Comparison of ENCODE assay signal across 13 mouse cellular contexts in the genomic region with DNA sequence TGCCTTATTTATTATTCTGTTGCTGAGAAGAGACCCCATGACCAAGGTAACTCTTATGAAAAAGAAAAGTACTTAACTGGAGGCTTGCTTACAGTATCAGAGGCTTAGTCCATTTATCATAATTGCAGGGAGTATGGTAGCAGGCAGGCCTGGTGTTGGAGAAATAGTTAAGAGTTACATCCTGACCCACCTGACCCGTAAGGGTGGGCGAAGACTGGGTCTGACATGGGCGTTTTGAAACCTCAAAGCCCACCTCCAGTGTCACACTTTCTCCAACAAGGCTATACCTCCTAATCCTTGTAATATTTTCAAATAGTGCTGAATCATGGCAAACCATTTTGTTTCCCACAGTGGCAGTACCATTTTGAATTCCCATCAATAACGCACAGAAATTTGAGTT. TPM values are rescaled to one million over a fixed set of nuclear protein-coding genes. Genes with fewer than 3 reads are reported as not detected.
DNase-seq lines count a peak whose midpoint lies in the region; ATAC-seq and TF ChIP-seq lines count a peak whose summit lies in the region.
"Had no signal": no experiment of that assay in that cellular context is flagged by ENCODE, and none has a peak within 500 bp of the region (broad histone marks: within the 10 kb centered on the region; RNA-seq: fewer than 3 reads in every experiment).

No protein-coding gene starts in this region.

- no peak for TF ChIP-seq CTCF in hindbrain, postnatal 0 days (IDR thresholded peaks at IDR 0.05; ENCODE audit: low read depth)

- peaks cover 3% of the 10 kb centered on the region; the same call in 1 of the 2 replicates for H3K9me3 ChIP-seq in heart, embryonic 14.5 days (ENCODE audit: control insufficient read depth, low read length)
- no peaks in the 10 kb centered on the region for H3K9me3 ChIP-seq in embryonic facial prominence, embryonic 15.5 days (replicated peaks)
- H3K9me3 ChIP-seq in hindbrain, postnatal 0 days (ENCODE audit: low read length) = no peaks in the 10 kb centered on the region
- no peaks in the 10 kb centered on the region for H3K9me3 ChIP-seq in neural tube, embryonic 12.5 days

- 62% methylated on average over 4 of the region's 4 CpGs for WGBS in heart, embryonic 14.5 days
- WGBS in embryonic facial prominence, embryonic 15.5 days = 51% methylated on average over 4 of the region's 4 CpGs
- 63% methylated on average over 4 of the region's 4 CpGs for WGBS in hindbrain, postnatal 0 days
- 73% methylated on average over 4 of the region's 4 CpGs for WGBS in neural tube, embryonic 12.5 days

- peak overlapping the region; percentile 2 to 76; a peak in 3 of 4 replicates for H3K27ac ChIP-seq in heart, embryonic 14.5 days (replicated peaks in 1 of 2; ENCODE audit: control insufficient read depth in 1 of 2, insufficient read depth in 1 of 2, low read depth in 2 of 2, low read length in 2 of 2)
- H3K27ac ChIP-seq in embryonic facial prominence, embryonic 15.5 days (replicated peaks) = peak overlapping the region; percentile 96
- peak overlapping the region; percentile 84; the same call in 1 of the 2 replicates for H3K27ac ChIP-seq in hindbrain, postnatal 0 days
- no peak overlapping the region for H3K27ac ChIP-seq in neural tube, embryonic 12.5 days

- H3K9ac ChIP-seq in heart, embryonic 14.5 days (ENCODE audit: low read length) = peak overlapping the region; percentile 80
- H3K9ac ChIP-seq in embryonic facial prominence, embryonic 15.5 days = no peak overlapping the region
- H3K9ac ChIP-seq in hindbrain, postnatal 0 days (replicated peaks; ENCODE audit: low read length) = 0 out of 2 replicates have a peak overlapping the region, but pooled peaks have one; percentile 66
- no peak overlapping the region for H3K9ac ChIP-seq in neural tube, embryonic 12.5 days

- ATAC-seq in heart, embryonic 14.5 days (ENCODE audit: insufficient number of reproducible peaks, insufficient read depth, low FRiP score, low read depth) = no peak
- ATAC-seq in embryonic facial prominence, embryonic 15.5 days (ENCODE audit: insufficient number of reproducible peaks, low FRiP score, low TSS enrichment, low read depth) = no peak
- ATAC-seq in hindbrain, postnatal 0 days = no peak
- ATAC-seq in neural tube, embryonic 12.5 days (ENCODE audit: low FRiP score, low read depth) = no peak
- ATAC-seq: CD4-positive, CD25-positive, alpha-beta regulatory T cell, adult 4 months; inflammation-experienced regulatory T-cells, adult 6 months had no signal

- H3K36me3 ChIP-seq in heart, embryonic 14.5 days (ENCODE audit: control insufficient read depth, insufficient read depth, low read length) = peaks cover 13% of the 10 kb centered on the region
- peaks cover 7% of the 10 kb centered on the region; the same call in 1 of the 2 replicates for H3K36me3 ChIP-seq in embryonic facial prominence, embryonic 15.5 days
- H3K36me3 ChIP-seq in hindbrain, postnatal 0 days (ENCODE audit: insufficient read depth, low read length) = no peaks in the 10 kb centered on the region
- no peaks in the 10 kb centered on the region; the same call in 1 of the 2 replicates for H3K36me3 ChIP-seq in neural tube, embryonic 12.5 days

- no peak for DNase-seq in heart, adult 8-10 months (ENCODE audit: low spot score)
- DNase-seq in hindbrain, postnatal 0 days (ENCODE audit: low spot score) = peak; percentile 11
- no peak for DNase-seq in left cerebral cortex, adult 11 months (ENCODE audit: low spot score)
- no peak for DNase-seq in urinary bladder, postnatal 10 days (ENCODE audit: low spot score)
- DNase-seq in cerebellum, adult 9-11 months = no peak
- DNase-seq: thymus, postnatal 25 days had no signal

- peak overlapping the region in 1 of 2 experiments; percentile 62; a peak in 1 of 4 replicates for H3K4me3 ChIP-seq in heart, embryonic 14.5 days (ENCODE audit: control insufficient read depth in 1 of 2, insufficient read depth in 1 of 2, low read depth in 1 of 2, low read length in 2 of 2)
- peak overlapping the region; percentile 63; the same call in 1 of the 2 replicates for H3K4me3 ChIP-seq in embryonic facial prominence, embryonic 15.5 days (replicated peaks)
- H3K4me3 ChIP-seq in hindbrain, postnatal 0 days (ENCODE audit: low read length) = no peak overlapping the region; the same call in 1 of the 2 replicates
- no peak overlapping the region for H3K4me3 ChIP-seq in neural tube, embryonic 12.5 days

- no peaks in the 10 kb centered on the region for H3K27me3 ChIP-seq in heart, embryonic 14.5 days (ENCODE audit: control insufficient read depth, insufficient read depth, low read length)
- H3K27me3 ChIP-seq in embryonic facial prominence, embryonic 15.5 days = no peaks in the 10 kb centered on the region
- H3K27me3 ChIP-seq in hindbrain, postnatal 0 days (ENCODE audit: insufficient read depth, low read length) = no peaks in the 10 kb centered on the region
- H3K27me3 ChIP-seq in neural tube, embryonic 12.5 days (replicated peaks) = no peaks in the 10 kb centered on the region

- H3K4me1 ChIP-seq in heart, embryonic 14.5 days (ENCODE audit: control insufficient read depth in 2 of 2, insufficient read depth in 2 of 2, low read length in 2 of 2) = peaks cover 7 to 27% of the 10 kb centered on the region in 2 experiments
- peaks cover 33% of the 10 kb centered on the region for H3K4me1 ChIP-seq in embryonic facial prominence, embryonic 15.5 days
- H3K4me1 ChIP-seq in hindbrain, postnatal 0 days (ENCODE audit: insufficient read depth, low read length) = peaks cover 14% of the 10 kb centered on the region
- peaks cover 25% of the 10 kb centered on the region for H3K4me1 ChIP-seq in neural tube, embryonic 12.5 days

- peak overlapping the region; percentile 71 for H3K4me2 ChIP-seq in heart, embryonic 14.5 days (ENCODE audit: low read length)
- H3K4me2 ChIP-seq in embryonic facial prominence, embryonic 15.5 days (replicated peaks) = peak overlapping the region; percentile 67
- H3K4me2 ChIP-seq in hindbrain, postnatal 0 days (ENCODE audit: low read depth, low read length) = peak overlapping the region; percentile 77
- H3K4me2 ChIP-seq in neural tube, embryonic 12.5 days (replicated peaks) = peak overlapping the region; percentile 80

RNA-seq across cellular contexts. Expression of a gene that starts 0.7 kb away (rescaled TPM):
- 13.7 and 14.6 TPM in 2 replicates for polyA plus RNA-seq in heart, embryonic 14.5 days (2014; fragmentation: Nextera tagmentation; extraction: Ambion mirVana)
- 1 to 10 TPM; 3.1 to 5.1 (median 4.0) TPM for total RNA-seq in heart, adult 8-10 months (2022)
- 26.7 and 29.1 TPM in 2 replicates for polyA plus RNA-seq in embryonic facial prominence, embryonic 15.5 days (2015; fragmentation: Nextera tagmentation; extraction: Ambion mirVana)
- total RNA-seq in hindbrain, postnatal 0 days (2014; rRNA removed) = 17.0 and 26.1 TPM in 2 replicates
- 8.1 and 8.5 TPM in 2 replicates for polyA plus RNA-seq in hindbrain, postnatal 0 days (2015; fragmentation: Nextera tagmentation; extraction: Ambion mirVana)
- 13.4 and 14.7 TPM in 2 replicates for polyA plus RNA-seq in neural tube, embryonic 12.5 days (2016; fragmentation: Nextera tagmentation; extraction: Ambion mirVana)
- polyA plus RNA-seq: CD4-positive, CD25-positive, alpha-beta regulatory T cell, adult 4 months; inflammation-experienced regulatory T-cells, adult 6 months had no signal

RNA-seq across cellular contexts. Expression of a gene that starts 16.3 kb away (rescaled TPM):
- not detected in 2 replicates for polyA plus RNA-seq in heart, embryonic 14.5 days (2014; fragmentation: Nextera tagmentation; extraction: Ambion mirVana)
- total RNA-seq in heart, adult 8-10 months (2022) = not detected
- polyA plus RNA-seq in embryonic facial prominence, embryonic 15.5 days (2015; fragmentation: Nextera tagmentation; extraction: Ambion mirVana) = not detected in 2 replicates
- not detected in 2 replicates for total RNA-seq in hindbrain, postnatal 0 days (2014; rRNA removed)
- not detected in 2 replicates for polyA plus RNA-seq in hindbrain, postnatal 0 days (2015; fragmentation: Nextera tagmentation; extraction: Ambion mirVana)
- polyA plus RNA-seq in neural tube, embryonic 12.5 days (2016; fragmentation: Nextera tagmentation; extraction: Ambion mirVana) = not detected in 2 replicates
- total RNA-seq: adrenal gland, adult 18-20 months had no signal
- polyA plus RNA-seq: CD4-positive, CD25-positive, alpha-beta regulatory T cell, adult 4 months; inflammation-experienced regulatory T-cells, adult 6 months; lung, postnatal 0 days had no signal

RNA-seq across cellular contexts. Expression of a gene that starts 53.0 kb away (rescaled TPM):
- polyA plus RNA-seq in heart, embryonic 14.5 days (2014; fragmentation: Nextera tagmentation; extraction: Ambion mirVana) = 13.0 and 13.2 TPM in 2 replicates
- 1 to 10 TPM; 5.2 to 6.7 (median 5.6) TPM for total RNA-seq in heart, adult 8-10 months (2022)
- 23.4 and 27.2 TPM in 2 replicates for polyA plus RNA-seq in embryonic facial prominence, embryonic 15.5 days (2015; fragmentation: Nextera tagmentation; extraction: Ambion mirVana)
- 17.9 and 18.1 TPM in 2 replicates for total RNA-seq in hindbrain, postnatal 0 days (2014; rRNA removed)
- polyA plus RNA-seq in hindbrain, postnatal 0 days (2015; fragmentation: Nextera tagmentation; extraction: Ambion mirVana) = 27.4 and 30.7 TPM in 2 replicates
- 28.1 and 28.8 TPM in 2 replicates for polyA plus RNA-seq in neural tube, embryonic 12.5 days (2016; fragmentation: Nextera tagmentation; extraction: Ambion mirVana)

RNA-seq across cellular contexts. Expression of a gene that starts 59.9 kb away (rescaled TPM):
- 21.9 and 22.9 TPM in 2 replicates for polyA plus RNA-seq in heart, embryonic 14.5 days (2014; fragmentation: Nextera tagmentation; extraction: Ambion mirVana)
- total RNA-seq in heart, adult 8-10 months (2022) = 10 to 100 TPM; 15.5 to 17.6 (median 16.1) TPM
- polyA plus RNA-seq in embryonic facial prominence, embryonic 15.5 days (2015; fragmentation: Nextera tagmentation; extraction: Ambion mirVana) = 20.5 and 20.6 TPM in 2 replicates
- 69.2 and 114 TPM in 2 replicates for total RNA-seq in hindbrain, postnatal 0 days (2014; rRNA removed)
- 66.9 and 68.5 TPM in 2 replicates for polyA plus RNA-seq in hindbrain, postnatal 0 days (2015; fragmentation: Nextera tagmentation; extraction: Ambion mirVana)
- polyA plus RNA-seq in neural tube, embryonic 12.5 days (2016; fragmentation: Nextera tagmentation; extraction: Ambion mirVana) = 45.5 and 46.1 TPM in 2 replicates

Comparison
In these comparisons a context has a peak if more than half of its experiments do, and no peak if none do; other contexts are left out.
1. H3K9ac ChIP-seq: peak in heart, embryonic 14.5 days (single experiment) and hindbrain, postnatal 0 days (single experiment); none in embryonic facial prominence, embryonic 15.5 days (single experiment) and neural tube, embryonic 12.5 days (single experiment).
2. Peak in every context shown above with its lines, with median percentiles within 50 percentile points of each other: H3K4me2 ChIP-seq.